Mouse (Mus musculus): ENCODE data around the gene Gm4894.

DNA sequence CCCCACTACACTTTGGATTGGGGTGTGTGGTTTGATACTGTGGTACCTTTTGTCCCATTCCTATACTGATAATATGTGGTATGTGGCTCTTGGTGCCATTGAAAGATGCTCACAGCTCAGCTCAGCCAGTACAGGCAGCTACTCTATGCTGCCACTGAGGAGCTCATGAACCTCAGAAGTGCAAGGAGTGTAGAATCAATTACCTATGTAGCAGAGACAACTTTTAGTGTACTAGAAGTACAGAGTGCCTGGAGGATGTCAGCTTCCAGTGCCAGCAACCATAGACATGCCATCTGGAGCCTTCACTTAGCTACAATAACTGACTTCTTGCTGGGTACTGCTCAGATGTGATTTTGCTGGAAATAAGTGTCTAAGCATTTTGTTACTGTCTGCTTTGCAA lies 68.3 kb downstream of the Gm4894 start:
- TF ChIP-seq CTCF (IDR thresholded peaks at IDR 0.05; ENCODE audit: extremely low read depth, insufficient read length, insufficient replicate concordance, low read depth, low read length) = no peak
- no peak for TF ChIP-seq POLR2A (IDR thresholded peaks at IDR 0.05; ENCODE audit: low read depth, low read length)
